Mouse (Mus musculus) kidney, embryonic 15.5 days (tissue): ENCODE measurements around the gene Mup3. TPM values are rescaled to one million over a fixed set of nuclear protein-coding genes. Genes with fewer than 3 reads are reported as not detected.
"Not testable (repeated sequence)": the region's sequence is repeated elsewhere in the genome, so short reads cannot be mapped to it uniquely, and the experiment has no call there.

Experiments
- ATAC-seq: fragments of 200-750 bp; cut with Nextera tagmentation; replicated peaks from 2 replicates; pipeline ENCODE4 v1.8.0; 2017; ENCODE audit warnings: moderate TSS enrichment; ENCODE audit not compliant: low FRiP score
- H3K27ac ChIP-seq: fragments of 300-500 bp; sonication (generic); 2 replicates; pipeline ENCODE4 v1.5.1; 2015; ENCODE audit warnings: mild to moderate bottlenecking, inconsistent platforms
- H3K27me3 ChIP-seq: fragments of 300-500 bp; sonication (generic); 2 replicates; pipeline ENCODE4 v1.6.1; 2015; ENCODE audit warnings: inconsistent platforms
- H3K36me3 ChIP-seq: fragments of 300-500 bp; sonication (generic); 2 replicates; pipeline ENCODE4 v1.6.1; 2015; ENCODE audit warnings: inconsistent platforms
- H3K4me1 ChIP-seq: fragments of 300-500 bp; sonication (generic); 2 replicates; pipeline ENCODE4 v1.6.1; 2015; ENCODE audit warnings: inconsistent platforms
- H3K4me2 ChIP-seq: fragments of 300-500 bp; sonication (generic); 2 replicates; pipeline ENCODE4 v1.6.1; 2015; ENCODE audit warnings: moderate library complexity, mild to moderate bottlenecking, inconsistent platforms
- H3K4me3 ChIP-seq: fragments of 300-500 bp; sonication (generic); replicated peaks from 2 replicates; pipeline ENCODE4 v1.5.1; 2015; ENCODE audit warnings: mild to moderate bottlenecking, inconsistent platforms
- H3K9ac ChIP-seq: fragments of 300-500 bp; sonication (generic); 2 replicates; pipeline ENCODE4 v1.6.1; 2015; ENCODE audit warnings: mild to moderate bottlenecking, inconsistent platforms
- H3K9me3 ChIP-seq: fragments of 300-500 bp; sonication (generic); replicated peaks from 2 replicates; pipeline ENCODE4 v1.6.1; 2016; ENCODE audit warnings: inconsistent platforms
- WGBS: fragments of 180-500 bp; shearing (Covaris S2); methylation state at CpG from one replicate; pipeline ENCODE4 v1.1.7; 2015; ENCODE audit warnings: mixed read lengths; 5-methylcytosine and 5-hydroxymethylcytosine counted together
- polyA plus RNA-seq: library from polyadenylated mRNA; unstranded; fragments of >200 nt; fragmentation: Nextera tagmentation; extraction: Ambion mirVana; gene quantifications from 2 replicates; pipeline ENCODE4 v1.2.1, GENCODE M21; 2015

Mup3 gene
- not detected in 2 replicates for polyA plus RNA-seq

DNA sequence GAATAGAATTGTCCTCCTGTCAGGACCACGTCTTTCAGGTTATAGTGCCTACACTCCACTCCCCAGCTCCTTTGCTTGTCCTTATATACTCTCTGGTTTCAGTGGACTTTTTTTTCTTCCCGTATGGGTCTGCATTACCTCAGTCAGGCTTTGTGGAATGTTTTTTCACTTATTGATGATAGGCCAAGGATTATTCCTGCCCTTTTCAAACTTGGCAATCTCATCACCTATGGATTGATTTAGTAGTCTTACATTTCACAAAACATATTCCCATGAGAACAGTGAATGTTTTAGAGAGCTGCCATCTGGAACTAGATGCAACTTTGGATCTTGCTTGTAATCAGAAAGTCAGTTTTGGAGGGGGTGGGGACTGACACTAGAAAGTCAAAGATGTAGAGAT, at the start of gene Mup3:
Gene Mup3 (minus strand): TSS at position 102 of the 400 bp plus-strand sequence.
- Histone ChIP-seq H3K4me3 (no peak within 1 kb of the TSS), H3K36me3 (no peaks in the 10 kb centered on the region), H3K4me1 (no peaks in the 10 kb centered on the region), H3K27ac (no peak within 1 kb of the TSS), H3K27me3 (no peaks in the 10 kb centered on the region), H3K4me2 (no peak within 1 kb of the TSS), H3K9ac (no peak within 1 kb of the TSS), H3K9me3 (no peaks in the 10 kb centered on the region)
- ATAC-seq = no peak
- 76% methylated on average over 2 of the region's 2 CpGs for WGBS

DNA sequence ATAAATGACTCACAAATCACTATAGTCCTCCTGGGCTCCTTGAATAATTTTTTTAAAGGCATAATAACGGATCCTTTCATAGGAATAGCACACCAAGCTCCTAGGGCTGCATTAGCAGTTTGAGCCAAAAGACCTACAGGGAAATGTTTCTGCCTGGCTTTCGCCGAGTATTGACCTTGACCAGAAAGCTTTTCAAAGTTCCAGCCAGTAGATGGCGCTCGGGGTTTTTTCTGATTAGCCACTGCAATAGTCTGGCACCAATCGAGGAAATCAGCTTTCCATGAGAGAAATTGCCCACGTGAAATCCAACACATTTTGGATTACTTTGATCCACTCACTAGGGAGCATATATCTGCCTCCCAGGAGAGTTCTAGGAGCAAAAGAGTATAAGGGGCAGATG, 46.6 kb upstream of the Mup3 start:
- no peak overlapping the region for H3K4me3 ChIP-seq
- no peaks in the 10 kb centered on the region for H3K4me1 ChIP-seq
- H3K27ac ChIP-seq = no peak overlapping the region
- peaks cover 14% of the 10 kb centered on the region; the same call in 1 of the 2 replicates for H3K9me3 ChIP-seq
- ATAC-seq = no peak
- WGBS = 67% methylated on average over 7 of the region's 7 CpGs
- no peak overlapping the region for H3K4me2 ChIP-seq
- H3K27me3 ChIP-seq = no peaks in the 10 kb centered on the region
- no peaks in the 10 kb centered on the region for H3K36me3 ChIP-seq
- H3K9ac ChIP-seq = no peak overlapping the region

DNA sequence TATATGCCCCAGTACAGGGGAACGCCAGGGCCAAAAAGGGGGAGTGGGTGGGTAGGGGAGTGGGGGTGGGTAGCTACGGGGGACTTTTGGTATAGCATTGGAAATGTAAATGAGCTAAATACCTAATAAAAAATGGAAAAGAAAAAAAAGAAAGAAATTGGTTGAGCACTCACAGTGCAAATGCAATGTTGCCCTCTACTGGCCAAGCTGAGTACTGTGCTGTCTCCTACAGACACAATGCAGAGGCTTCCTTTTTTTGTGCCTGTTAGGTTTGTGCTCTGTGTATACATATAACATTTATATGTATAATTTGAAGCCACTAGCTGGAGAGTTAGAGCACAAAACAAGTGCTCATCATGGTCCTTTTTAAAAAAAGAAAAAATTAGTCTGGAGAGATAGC, 16.2 kb upstream of the Mup3 start:
- H3K27ac ChIP-seq, H3K36me3 ChIP-seq, H3K4me1 ChIP-seq, H3K4me3 ChIP-seq, ATAC-seq, H3K4me2 ChIP-seq, H3K27me3 ChIP-seq, H3K9ac ChIP-seq, H3K9me3 ChIP-seq: not testable (repeated sequence)
- WGBS = 72% methylated on average over 2 of the region's 2 CpGs

DNA sequence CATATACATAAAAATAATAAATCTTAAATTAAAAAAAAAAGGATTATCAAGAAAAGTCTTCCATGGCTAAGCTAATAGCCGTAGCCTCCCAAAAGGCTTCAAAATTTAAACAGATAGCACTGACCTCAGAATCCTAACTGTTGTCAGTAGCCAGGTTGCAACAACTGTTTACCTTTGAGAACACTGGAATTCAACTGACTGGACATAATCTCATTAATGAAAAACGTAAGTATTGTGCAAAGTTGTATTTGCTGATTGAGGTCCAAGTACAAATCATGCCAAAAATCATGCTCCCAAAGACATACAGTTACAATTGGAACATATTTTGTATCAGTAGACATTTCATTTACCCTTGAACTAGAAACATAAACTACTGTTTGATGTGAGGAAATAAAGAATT, 811 bp upstream of the Mup3 start:
- Histone ChIP-seq H3K27ac (no peak overlapping the region), H3K9me3 (no peaks in the 10 kb centered on the region), H3K9ac (no peak overlapping the region), H3K27me3 (no peaks in the 10 kb centered on the region), H3K4me2 (no peak overlapping the region), H3K4me3 (no peak overlapping the region), H3K36me3 (no peaks in the 10 kb centered on the region), H3K4me1 (no peaks in the 10 kb centered on the region)
- no peak for ATAC-seq
- 78% methylated on average over 2 of the region's 2 CpGs for WGBS

DNA sequence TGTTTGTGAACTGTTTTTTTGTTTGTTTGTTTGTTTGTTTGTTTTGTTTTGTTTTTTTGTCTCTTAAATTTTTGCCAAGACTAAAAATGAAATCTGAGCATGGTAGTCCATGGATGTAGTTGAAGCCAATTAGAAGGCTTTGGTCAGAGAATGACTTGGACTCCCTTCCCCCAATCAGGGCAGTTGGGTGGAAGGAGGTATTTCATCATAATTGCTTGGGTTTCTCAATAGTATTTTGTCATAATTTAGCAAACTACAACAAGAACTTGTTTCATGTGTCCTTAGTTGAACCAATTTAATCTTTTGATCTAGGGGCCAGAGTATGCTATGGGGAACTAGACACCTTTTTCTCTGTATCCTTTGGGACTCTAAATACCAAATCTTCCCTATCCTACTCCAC, 4.4 kb downstream of the Mup3 start:
- H3K4me3 ChIP-seq = no peak overlapping the region
- no peaks in the 10 kb centered on the region for H3K36me3 ChIP-seq
- H3K9ac ChIP-seq = no peak overlapping the region
- no peaks in the 10 kb centered on the region for H3K4me1 ChIP-seq
- no peak for ATAC-seq
- no peaks in the 10 kb centered on the region for H3K9me3 ChIP-seq
- no peak overlapping the region for H3K4me2 ChIP-seq
- no peaks in the 10 kb centered on the region for H3K27me3 ChIP-seq
- H3K27ac ChIP-seq = no peak overlapping the region

DNA sequence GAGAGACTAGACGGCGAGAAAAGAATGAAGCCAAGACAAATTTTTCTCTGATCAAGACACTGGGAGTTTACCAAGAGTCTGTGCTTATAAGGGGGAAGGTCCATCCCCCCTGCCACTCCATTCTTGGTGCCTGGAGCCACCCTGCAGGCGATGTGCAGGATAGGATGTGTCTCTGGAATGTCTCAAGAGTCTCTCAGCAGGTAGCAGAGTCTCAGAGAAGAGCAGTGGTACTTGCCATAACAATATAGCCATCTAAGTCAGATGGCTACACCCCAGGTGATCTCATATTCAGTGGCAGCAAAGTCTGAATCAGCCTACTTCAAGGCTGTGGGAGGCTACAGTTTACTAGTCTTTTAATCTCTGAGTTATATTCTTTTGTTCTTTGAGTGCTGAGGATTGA, 12.0 kb downstream of the Mup3 start:
- no peak overlapping the region for H3K27ac ChIP-seq
- no peaks in the 10 kb centered on the region for H3K4me1 ChIP-seq
- no peak overlapping the region for H3K4me2 ChIP-seq
- H3K9ac ChIP-seq = no peak overlapping the region
- H3K9me3 ChIP-seq = no peaks in the 10 kb centered on the region
- no peaks in the 10 kb centered on the region for H3K27me3 ChIP-seq
- H3K4me3 ChIP-seq = no peak overlapping the region
- H3K36me3 ChIP-seq = no peaks in the 10 kb centered on the region
- 75% methylated on average over 3 of the region's 3 CpGs for WGBS
- ATAC-seq = no peak

DNA sequence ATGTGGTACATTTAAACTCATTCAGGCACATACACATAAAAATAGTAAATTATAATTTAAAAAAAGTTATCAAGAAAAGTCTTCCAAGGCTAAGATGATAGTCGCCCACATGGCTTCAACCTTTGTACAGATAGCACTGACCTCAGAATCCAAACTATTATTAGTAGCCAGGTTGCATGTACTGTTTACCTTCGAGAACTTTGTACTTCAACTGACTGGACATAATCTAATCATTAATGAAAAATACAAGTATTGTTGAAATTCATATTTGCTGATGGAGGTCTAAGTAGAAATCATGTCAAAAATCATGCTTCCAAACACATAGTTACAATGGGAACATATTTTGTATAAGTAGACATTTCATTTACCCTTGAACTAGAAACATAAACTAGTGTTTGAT, 32.4 kb downstream of the Mup3 start:
- 87% methylated on average over 2 of the region's 2 CpGs for WGBS
- not testable (repeated sequence) for ATAC-seq, H3K9ac ChIP-seq, H3K36me3 ChIP-seq, H3K4me1 ChIP-seq, H3K9me3 ChIP-seq, H3K27ac ChIP-seq, H3K4me2 ChIP-seq, H3K27me3 ChIP-seq, H3K4me3 ChIP-seq

DNA sequence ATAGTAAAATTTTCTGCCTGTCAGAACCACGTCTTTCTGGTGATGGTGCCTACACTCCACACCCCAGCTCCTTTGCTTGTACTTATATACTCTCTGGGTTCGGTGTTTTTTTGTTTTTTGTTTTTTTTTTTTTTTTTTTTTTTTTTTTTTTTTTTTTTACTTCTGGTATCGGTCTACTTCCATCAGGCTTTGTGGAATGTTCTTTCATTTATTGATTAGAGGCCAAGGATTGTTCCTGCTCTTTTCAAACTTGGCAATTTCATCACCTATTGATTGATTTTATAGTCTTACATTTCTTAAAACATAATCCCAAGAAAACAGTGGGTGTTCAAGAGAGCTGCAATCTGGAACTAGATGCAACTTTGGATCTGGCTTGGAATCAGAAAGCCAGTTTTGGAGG, 33.1 kb downstream of the Mup3 start, which contains the start of gene Mup20:
Gene Mup20 (minus strand): TSS at position 101 of the 400 bp plus-strand sequence.
- not testable (repeated sequence) for H3K27me3 ChIP-seq, H3K4me3 ChIP-seq, H3K27ac ChIP-seq, H3K4me1 ChIP-seq, H3K4me2 ChIP-seq, H3K9ac ChIP-seq, H3K9me3 ChIP-seq, ATAC-seq, H3K36me3 ChIP-seq
- WGBS = 85% methylated on average over 3 of the region's 3 CpGs

Other genes with a start within 250 kb of the Mup3 start
- not detected in 2 replicates for gene Mup20, start 33.2 kb downstream of the Mup3 start, polyA plus RNA-seq
- gene Mup21, start 63.5 kb upstream of the Mup3 start, polyA plus RNA-seq = not detected in 2 replicates
- gene Zfp37, start 143.7 kb upstream of the Mup3 start, polyA plus RNA-seq = 10.2 and 11.3 TPM in 2 replicates
- gene Slc31a2, start 175.2 kb upstream of the Mup3 start, polyA plus RNA-seq = 23.9 and 26.5 TPM in 2 replicates